Mouse (Mus musculus) kidney, embryonic 16.5 days (tissue): Measurements from ENCODE around the gene Narfl. TPM values are rescaled to one million over a fixed set of nuclear protein-coding genes. Genes with fewer than 3 reads are reported as not detected.
A peak's percentile ranks its signal among the peaks of the same experiment; 100 is the strongest.
"Not testable (repeated sequence)": the region's sequence is repeated elsewhere in the genome, so short reads cannot be mapped to it uniquely, and the experiment has no call there.

Experiments used
- ATAC-seq: fragments of 200-750 bp; cut with Nextera tagmentation; 2 replicates; pipeline ENCODE4 v1.8.0; 2017; ENCODE audit warnings: moderate TSS enrichment; ENCODE audit not compliant: low FRiP score, low TSS enrichment
- H3K27ac ChIP-seq: fragments of 300-500 bp; sonication (generic); 2 replicates; pipeline ENCODE4 v1.5.1; 2014; ENCODE audit warnings: low read length
- H3K27me3 ChIP-seq: fragments of 300-500 bp; sonication (generic); 2 replicates; pipeline ENCODE4 v1.6.1; 2014; ENCODE audit warnings: low read length, control low read depth, mixed read lengths; ENCODE audit not compliant: insufficient read depth
- H3K36me3 ChIP-seq: fragments of 300-500 bp; sonication (generic); 2 replicates; pipeline ENCODE4 v1.6.1; 2014; ENCODE audit warnings: low read length, control low read depth, mixed read lengths; ENCODE audit not compliant: insufficient read depth
- H3K4me1 ChIP-seq: fragments of 300-500 bp; sonication (generic); 2 replicates; pipeline ENCODE4 v1.6.1; 2014; ENCODE audit warnings: low read length, control low read depth, mixed read lengths; ENCODE audit not compliant: insufficient read depth
- H3K4me2 ChIP-seq: fragments of 300-500 bp; sonication (generic); replicated peaks from 2 replicates; pipeline ENCODE4 v1.6.1; 2014; ENCODE audit warnings: low read depth, low read length
- H3K4me3 ChIP-seq: fragments of 300-500 bp; sonication (generic); 2 replicates; pipeline ENCODE4 v1.5.1; 2014; ENCODE audit warnings: mild to moderate bottlenecking, low read length
- H3K9ac ChIP-seq: fragments of 300-500 bp; sonication (generic); replicated peaks from 2 replicates; pipeline ENCODE4 v1.6.1; 2014; ENCODE audit warnings: low read length
- H3K9me3 ChIP-seq: fragments of 300-500 bp; sonication (generic); 2 replicates; pipeline ENCODE4 v1.6.1; 2016; ENCODE audit warnings: low read length, control low read depth
- whole genome bisulfite sequencing: fragments of 180-500 bp; shearing (Covaris S2); extraction: QIAGEN DNeasy Blood & Tissue Kit; methylation state at CpG from one replicate; pipeline ENCODE4 v1.1.7; 2014; 5-methylcytosine and 5-hydroxymethylcytosine counted together
- polyA plus RNA-seq: library from polyadenylated mRNA; unstranded; fragments of >200 nt; fragmentation: Nextera tagmentation; extraction: Ambion mirVana; gene quantifications from 2 replicates; pipeline ENCODE4 v1.2.1, GENCODE M21; 2015

Narfl gene
- 37.9 and 39.2 TPM in 2 replicates for polyA plus RNA-seq

- peak within 1 kb of the TSS; percentile 79 for H3K9ac ChIP-seq
- under 1% methylated on average over 37 of the region's 37 CpGs for WGBS
- H3K4me2 ChIP-seq, result peak within 1 kb of the TSS; percentile 67
- H3K4me3 ChIP-seq, result peak within 1 kb of the TSS; percentile 67
- H3K27me3 ChIP-seq, result 0 out of 2 replicates have a peak, but pooled peaks cover 7% of the 10 kb centered on the region
- peaks cover 9% of the 10 kb centered on the region; the same call in 1 of the 2 replicates for H3K36me3 ChIP-seq
- H3K9me3 ChIP-seq, result no peaks in the 10 kb centered on the region
- peaks cover 8% of the 10 kb centered on the region for H3K4me1 ChIP-seq
- H3K27ac ChIP-seq, result no peak within 1 kb of the TSS
- ATAC-seq, result peak; percentile 90
Measured at GRCm38 (mm10) chr17:25773549-25774120, at the start of gene Narfl. Gene Narfl, plus strand, starts transcription at chr17:25773776.

- H3K4me1 ChIP-seq, result peaks cover 19% of the 10 kb centered on the region
- no peak overlapping the region for H3K4me2 ChIP-seq
- 80% methylated on average over 7 of the region's 7 CpGs for WGBS
- H3K36me3 ChIP-seq, result peaks cover 33% of the 10 kb centered on the region
- no peak overlapping the region for H3K9ac ChIP-seq
- ATAC-seq, result no peak
- no peaks in the 10 kb centered on the region for H3K27me3 ChIP-seq
- H3K4me3 ChIP-seq, result no peak overlapping the region
- no peaks in the 10 kb centered on the region for H3K9me3 ChIP-seq
- no peak overlapping the region for H3K27ac ChIP-seq
Measured at GRCm38 (mm10) chr17:25723919-25724318, 49.7 kb upstream of the Narfl start.

- Histone ChIP-seq H3K4me3 (no peak overlapping the region), H3K27ac (no peak overlapping the region), H3K4me1 (peaks cover 19% of the 10 kb centered on the region), H3K9ac (0 out of 2 replicates have a peak overlapping the region, but pooled peaks have one; percentile 14), H3K4me2 (no peak overlapping the region), H3K9me3 (no peaks in the 10 kb centered on the region), H3K27me3 (no peaks in the 10 kb centered on the region), H3K36me3 (peaks cover 26% of the 10 kb centered on the region)
- ATAC-seq, result no peak
- 83% methylated on average over 6 of the region's 6 CpGs for WGBS
Measured at GRCm38 (mm10) chr17:25725264-25725663, 48.3 kb upstream of the Narfl start.

- no peaks in the 10 kb centered on the region for H3K9me3 ChIP-seq
- H3K4me3 ChIP-seq, result peak within 1 kb of the TSS; percentile 64
- H3K27ac ChIP-seq, result 0 out of 2 replicates have a peak within 1 kb of the TSS, but pooled peaks have one; percentile 49
- peak within 1 kb of the TSS; percentile 83 for H3K9ac ChIP-seq
- ATAC-seq, result peak; percentile 98
- H3K4me2 ChIP-seq, result peak within 1 kb of the TSS; percentile 94
- whole genome bisulfite sequencing, result under 1% methylated on average over 37 of the region's 37 CpGs
- no peaks in the 10 kb centered on the region for H3K27me3 ChIP-seq
- H3K36me3 ChIP-seq, result peaks cover 17% of the 10 kb centered on the region; the same call in 1 of the 2 replicates
- H3K4me1 ChIP-seq, result peaks cover 19% of the 10 kb centered on the region
Measured at GRCm38 (mm10) chr17:25727265-25728008, 46.1 kb upstream of the Narfl start, which contains the start of the genes Chtf18 and Rpusd1. Gene Chtf18, minus strand, starts transcription at chr17:25727419. Gene Rpusd1, plus strand, starts transcription at chr17:25727670.

GRCm38 (mm10) chr17:25728009-25728270, 45.6 kb upstream of the Narfl start:
- ATAC-seq, result peak; percentile 5
- Histone ChIP-seq H3K4me1 (peaks cover 19% of the 10 kb centered on the region), H3K27ac (0 out of 2 replicates have a peak overlapping the region, but pooled peaks have one; percentile 49)

GRCm38 (mm10) chr17:25732082-25732481, 41.5 kb upstream of the Narfl start:
- Histone ChIP-seq H3K36me3 (peaks cover 11% of the 10 kb centered on the region; the same call in 1 of the 2 replicates), H3K9ac (no peak overlapping the region), H3K4me1 (peaks cover 9% of the 10 kb centered on the region), H3K9me3 (no peaks in the 10 kb centered on the region), H3K4me3 (no peak overlapping the region), H3K27ac (no peak overlapping the region), H3K27me3 (no peaks in the 10 kb centered on the region), H3K4me2 (no peak overlapping the region)
- no peak for ATAC-seq
- WGBS, result 21% methylated on average over 2 of the region's 2 CpGs

More at GRCm38 (mm10) chr17:25728009-25728270, 45.6 kb upstream of the Narfl start:
- H3K27me3 ChIP-seq, result no peaks in the 10 kb centered on the region
- H3K9ac ChIP-seq, result peak overlapping the region; percentile 80
- peak overlapping the region; percentile 64 for H3K4me3 ChIP-seq
- peaks cover 17% of the 10 kb centered on the region; the same call in 1 of the 2 replicates for H3K36me3 ChIP-seq
- H3K9me3 ChIP-seq, result no peaks in the 10 kb centered on the region
- WGBS, result 20% methylated on average over 4 of the region's 4 CpGs
- H3K4me2 ChIP-seq, result peak overlapping the region; percentile 94

GRCm38 (mm10) chr17:25735246-25735645, 38.3 kb upstream of the Narfl start:
- no peak overlapping the region for H3K27ac ChIP-seq
- no peak overlapping the region for H3K4me2 ChIP-seq
- H3K9me3 ChIP-seq, result no peaks in the 10 kb centered on the region
- no peak overlapping the region for H3K4me3 ChIP-seq
- H3K9ac ChIP-seq, result no peak overlapping the region
- H3K36me3 ChIP-seq, result peaks cover 8% of the 10 kb centered on the region; the same call in 1 of the 2 replicates
- no peaks in the 10 kb centered on the region for H3K4me1 ChIP-seq
- no peaks in the 10 kb centered on the region for H3K27me3 ChIP-seq
- 81% methylated on average over 5 of the region's 5 CpGs for WGBS
- no peak for ATAC-seq

GRCm38 (mm10) chr17:25735745-25736144, 37.8 kb upstream of the Narfl start, which contains the start of gene Mslnl:
Gene Mslnl, plus strand, starts transcription at chr17:25736042.
- Histone ChIP-seq H3K36me3 (0 out of 2 replicates have a peak, but pooled peaks cover 4% of the 10 kb centered on the region), H3K27me3 (no peaks in the 10 kb centered on the region), H3K4me1 (no peaks in the 10 kb centered on the region), H3K4me2 (no peak within 1 kb of the TSS), H3K27ac (no peak within 1 kb of the TSS), H3K9ac (no peak within 1 kb of the TSS; the same call in 1 of the 2 replicates), H3K9me3 (no peaks in the 10 kb centered on the region), H3K4me3 (no peak within 1 kb of the TSS)
- no peak for ATAC-seq
- WGBS, result 54% methylated on average over 3 of the region's 3 CpGs

GRCm38 (mm10) chr17:25738861-25739260, 34.7 kb upstream of the Narfl start:
- no peak for ATAC-seq
- H3K4me1 ChIP-seq, result no peaks in the 10 kb centered on the region
- H3K36me3 ChIP-seq, result no peaks in the 10 kb centered on the region
- H3K4me2 ChIP-seq, result no peak overlapping the region
- no peak overlapping the region for H3K4me3 ChIP-seq
- H3K27ac ChIP-seq, result no peak overlapping the region
- H3K27me3 ChIP-seq, result no peaks in the 10 kb centered on the region
- no peaks in the 10 kb centered on the region for H3K9me3 ChIP-seq
- WGBS, result 77% methylated on average over 7 of the region's 7 CpGs
- H3K9ac ChIP-seq, result no peak overlapping the region

GRCm38 (mm10) chr17:25741471-25741870, 32.1 kb upstream of the Narfl start:
- H3K9ac ChIP-seq, ATAC-seq, H3K27me3 ChIP-seq, H3K4me2 ChIP-seq, H3K36me3 ChIP-seq, H3K27ac ChIP-seq, H3K4me1 ChIP-seq, H3K9me3 ChIP-seq, H3K4me3 ChIP-seq: not testable (repeated sequence)
- WGBS, result 76% methylated on average over 12 of the region's 12 CpGs
